Mouse (Mus musculus): ENCODE data around the gene Wdr18. TPM values are rescaled to one million over a fixed set of nuclear protein-coding genes. Genes with fewer than 3 reads are reported as not detected.

The Wdr18 gene
- polyA plus RNA-seq, 1 experiment from 2014 or later: 84.5 TPM

- Histone ChIP-seq H3K4me1 (peaks cover 37% of the 10 kb centered on the region), H3K9me3 (no peaks in the 10 kb centered on the region), H3K4me2 (replicated peaks) (no peak overlapping the region), H3K27ac (no peak overlapping the region), H3K9ac (no peak overlapping the region), H3K36me3 (peaks cover 32% of the 10 kb centered on the region), H3K27me3 (replicated peaks) (no peaks in the 10 kb centered on the region), H3K4me3 (no peak overlapping the region)
- ATAC-seq (ENCODE audit: low FRiP score, low read depth): no peak
- 60% methylated on average over 7 of the region's 7 CpGs for WGBS
These were observed 19.2 kb upstream of the Wdr18 start for GRCm38 (mm10) chr10:79940749-79941148.

GRCm38 (mm10) chr10:79942988-79943387 is 17.0 kb upstream of the Wdr18 start:
- H3K27me3 ChIP-seq (replicated peaks): no peaks in the 10 kb centered on the region
- peaks cover 32% of the 10 kb centered on the region for H3K36me3 ChIP-seq
- H3K4me3 ChIP-seq: no peak overlapping the region
- no peak overlapping the region for H3K9ac ChIP-seq
- no peak for ATAC-seq (ENCODE audit: low FRiP score, low read depth)
- no peak overlapping the region for H3K4me2 ChIP-seq (replicated peaks)
- no peak overlapping the region for H3K27ac ChIP-seq
- WGBS: 79% methylated on average over 1 of the region's 1 CpGs
- no peaks in the 10 kb centered on the region for H3K9me3 ChIP-seq
- H3K4me1 ChIP-seq: peaks cover 40% of the 10 kb centered on the region

- WGBS: 60% methylated on average over 9 of the region's 9 CpGs
- ATAC-seq (ENCODE audit: low FRiP score, low read depth): no peak
- Histone ChIP-seq H3K27ac (no peak overlapping the region), H3K4me1 (peaks cover 37% of the 10 kb centered on the region), H3K4me3 (no peak overlapping the region), H3K9ac (no peak overlapping the region), H3K4me2 (replicated peaks) (no peak overlapping the region), H3K9me3 (no peaks in the 10 kb centered on the region), H3K36me3 (peaks cover 33% of the 10 kb centered on the region), H3K27me3 (replicated peaks) (no peaks in the 10 kb centered on the region)
These were observed 16.5 kb upstream of the Wdr18 start for GRCm38 (mm10) chr10:79943471-79943901.

GRCm38 (mm10) chr10:79945507-79946234 is 14.3 kb upstream of the Wdr18 start:
- Histone ChIP-seq H3K4me1 (peaks cover 37% of the 10 kb centered on the region), H3K9ac (peak overlapping the region; percentile 49; the same call in 1 of the 2 replicates), H3K27me3 (replicated peaks) (no peaks in the 10 kb centered on the region), H3K4me2 (replicated peaks) (peak overlapping the region; percentile 27), H3K27ac (peak overlapping the region; percentile 55), H3K36me3 (peaks cover 53% of the 10 kb centered on the region), H3K9me3 (no peaks in the 10 kb centered on the region), H3K4me3 (no peak overlapping the region)
- peak; percentile 66 for ATAC-seq (ENCODE audit: low FRiP score, low read depth)
- WGBS: 11% methylated on average over 16 of the region's 16 CpGs

GRCm38 (mm10) chr10:79946752-79947322 is 13.1 kb upstream of the Wdr18 start:
- H3K9ac ChIP-seq: 0 out of 2 replicates have a peak overlapping the region, but pooled peaks have one; percentile 18
- peaks cover 53% of the 10 kb centered on the region for H3K36me3 ChIP-seq
- no peak for ATAC-seq (ENCODE audit: low FRiP score, low read depth)
- H3K4me3 ChIP-seq: no peak overlapping the region
- peaks cover 37% of the 10 kb centered on the region for H3K4me1 ChIP-seq
- H3K4me2 ChIP-seq (replicated peaks): peak overlapping the region; percentile 27
- H3K9me3 ChIP-seq: no peaks in the 10 kb centered on the region
- no peak overlapping the region for H3K27ac ChIP-seq
- 7% methylated on average over 7 of the region's 7 CpGs for WGBS
- no peaks in the 10 kb centered on the region for H3K27me3 ChIP-seq (replicated peaks)

GRCm38 (mm10) chr10:79947502-79947901 is 12.4 kb upstream of the Wdr18 start:
- H3K4me1 ChIP-seq: peaks cover 37% of the 10 kb centered on the region
- H3K4me3 ChIP-seq: no peak overlapping the region
- no peak overlapping the region for H3K27ac ChIP-seq
- H3K4me2 ChIP-seq (replicated peaks): peak overlapping the region; percentile 14; the same call in 1 of the 2 replicates
- H3K36me3 ChIP-seq: peaks cover 49% of the 10 kb centered on the region
- H3K9me3 ChIP-seq: no peaks in the 10 kb centered on the region
- no peak for ATAC-seq (ENCODE audit: low FRiP score, low read depth)
- WGBS: 63% methylated on average over 6 of the region's 6 CpGs
- no peaks in the 10 kb centered on the region for H3K27me3 ChIP-seq (replicated peaks)
- H3K9ac ChIP-seq: 0 out of 2 replicates have a peak overlapping the region, but pooled peaks have one; percentile 18

GRCm38 (mm10) chr10:79949873-79950272 is 10.1 kb upstream of the Wdr18 start:
- Histone ChIP-seq H3K4me2 (replicated peaks) (no peak overlapping the region), H3K4me1 (peaks cover 28% of the 10 kb centered on the region), H3K27me3 (replicated peaks) (no peaks in the 10 kb centered on the region), H3K4me3 (no peak overlapping the region), H3K9ac (no peak overlapping the region), H3K36me3 (peaks cover 58% of the 10 kb centered on the region), H3K27ac (no peak overlapping the region), H3K9me3 (no peaks in the 10 kb centered on the region)
- WGBS: 95% methylated on average over 4 of the region's 4 CpGs
- no peak for ATAC-seq (ENCODE audit: low FRiP score, low read depth)

GRCm38 (mm10) chr10:79950661-79951060 is 9.3 kb upstream of the Wdr18 start:
- ATAC-seq (ENCODE audit: low FRiP score, low read depth): no peak
- WGBS: 85% methylated on average over 18 of the region's 18 CpGs
- Histone ChIP-seq H3K9ac (no peak overlapping the region), H3K36me3 (peaks cover 58% of the 10 kb centered on the region), H3K27ac (no peak overlapping the region), H3K27me3 (replicated peaks) (no peaks in the 10 kb centered on the region), H3K9me3 (no peaks in the 10 kb centered on the region), H3K4me2 (replicated peaks) (no peak overlapping the region), H3K4me1 (peaks cover 20% of the 10 kb centered on the region), H3K4me3 (no peak overlapping the region)

GRCm38 (mm10) chr10:79953946-79954345 is 6.0 kb upstream of the Wdr18 start:
- no peak overlapping the region for H3K27ac ChIP-seq
- no peak overlapping the region for H3K4me2 ChIP-seq (replicated peaks)
- H3K9ac ChIP-seq: no peak overlapping the region
- no peaks in the 10 kb centered on the region for H3K27me3 ChIP-seq (replicated peaks)
- no peaks in the 10 kb centered on the region for H3K9me3 ChIP-seq
- H3K4me3 ChIP-seq: no peak overlapping the region
- no peaks in the 10 kb centered on the region for H3K4me1 ChIP-seq
- peaks cover 38% of the 10 kb centered on the region for H3K36me3 ChIP-seq
- 89% methylated on average over 6 of the region's 6 CpGs for WGBS
- no peak for ATAC-seq (ENCODE audit: low FRiP score, low read depth)

- Histone ChIP-seq H3K36me3 (peaks cover 22% of the 10 kb centered on the region), H3K4me1 (peaks cover 4% of the 10 kb centered on the region), H3K9me3 (no peaks in the 10 kb centered on the region), H3K27ac (no peak overlapping the region), H3K4me2 (replicated peaks) (no peak overlapping the region), H3K9ac (no peak overlapping the region), H3K27me3 (replicated peaks) (no peaks in the 10 kb centered on the region), H3K4me3 (no peak overlapping the region)
- 77% methylated on average over 9 of the region's 9 CpGs for WGBS
- ATAC-seq (ENCODE audit: low FRiP score, low read depth): no peak
These were observed 4.3 kb upstream of the Wdr18 start for GRCm38 (mm10) chr10:79955691-79956090.

GRCm38 (mm10) chr10:79956643-79957154 is 3.3 kb upstream of the Wdr18 start:
- no peak overlapping the region for H3K4me2 ChIP-seq (replicated peaks)
- no peaks in the 10 kb centered on the region for H3K9me3 ChIP-seq
- WGBS: 23% methylated on average over 4 of the region's 4 CpGs
- no peak overlapping the region for H3K9ac ChIP-seq
- H3K4me3 ChIP-seq: no peak overlapping the region
- peaks cover 8% of the 10 kb centered on the region for H3K4me1 ChIP-seq
- H3K27ac ChIP-seq: no peak overlapping the region
- H3K27me3 ChIP-seq (replicated peaks): no peaks in the 10 kb centered on the region
- peaks cover 15% of the 10 kb centered on the region for H3K36me3 ChIP-seq
- ATAC-seq (ENCODE audit: low FRiP score, low read depth): no peak

GRCm38 (mm10) chr10:79958140-79958816 is 1.7 kb upstream of the Wdr18 start:
- ATAC-seq (ENCODE audit: low FRiP score, low read depth): no peak
- Histone ChIP-seq H3K27ac (no peak overlapping the region), H3K4me2 (replicated peaks) (peak overlapping the region; percentile 36), H3K9ac (no peak overlapping the region), H3K4me1 (peaks cover 8% of the 10 kb centered on the region), H3K36me3 (peaks cover 17% of the 10 kb centered on the region), H3K9me3 (no peaks in the 10 kb centered on the region), H3K4me3 (peak overlapping the region; percentile 3; the same call in 1 of the 2 replicates), H3K27me3 (replicated peaks) (no peaks in the 10 kb centered on the region)
- 5% methylated on average over 21 of the region's 21 CpGs for WGBS
